Comparison of ENCODE assay signal across 25 mouse cellular contexts in genomic region chr7:12887585-12887984, GRCm38 (mm10). TPM values are rescaled to one million over a fixed set of nuclear protein-coding genes. Genes with fewer than 3 reads are reported as not detected.
DNase-seq lines count a peak whose midpoint lies in the region; ATAC-seq and TF ChIP-seq lines count a peak whose summit lies in the region.
"Had no signal": no experiment of that assay in that cellular context is flagged by ENCODE, and none has a peak within 500 bp of the region (broad histone marks: within the 10 kb centered on the region; RNA-seq: fewer than 3 reads in every experiment).

No protein-coding gene starts in this region.

- H3K27me3 ChIP-seq in limb, embryonic 12.5 days, result no peaks in the 10 kb centered on the region
- no peaks in the 10 kb centered on the region for H3K27me3 ChIP-seq in limb, embryonic 10.5 days (ENCODE audit: low read depth, poor library complexity, severe bottlenecking)
- no peaks in the 10 kb centered on the region for H3K27me3 ChIP-seq in E14TG2a.4 (ENCODE audit: insufficient read depth, low read length)
- H3K27me3 ChIP-seq: CH12.LX; embryonic facial prominence, embryonic 12.5 days; embryonic facial prominence, embryonic 15.5 days; hindbrain, embryonic 12.5 days; hindbrain, embryonic 15.5 days had no signal

- ATAC-seq in limb, embryonic 12.5 days (ENCODE audit: insufficient number of reproducible peaks, insufficient read depth, low FRiP score, low TSS enrichment, low read depth), result no peak
- peak; percentile 88 for ATAC-seq in granulocyte monocyte progenitor cell, adult 5-6 weeks (replicated peaks; ENCODE audit: poor library complexity, severe bottlenecking)
- ATAC-seq in monocyte, adult 5-6 weeks (replicated peaks; ENCODE audit: insufficient number of reproducible peaks, low FRiP score, low TSS enrichment, poor library complexity, severe bottlenecking), result peak; percentile 24; the same call in 1 of the 2 replicates
- ATAC-seq: activated CD4-positive, CD25-positive, alpha-beta regulatory T cell, adult 4 months; forebrain, embryonic 14.5 days; forebrain, postnatal 0 days had no signal

- peaks cover 87% of the 10 kb centered on the region for H3K36me3 ChIP-seq in limb, embryonic 12.5 days
- H3K36me3 ChIP-seq in limb, embryonic 10.5 days, result peaks cover 94% of the 10 kb centered on the region
- H3K36me3 ChIP-seq in E14TG2a.4 (ENCODE audit: insufficient read depth, low read length), result no peaks in the 10 kb centered on the region

- 0 out of 2 replicates have a peak overlapping the region, but pooled peaks have one; percentile 19 for H3K9ac ChIP-seq in limb, embryonic 12.5 days (replicated peaks)
- H3K9ac ChIP-seq: embryonic facial prominence, embryonic 12.5 days; embryonic facial prominence, embryonic 15.5 days; forebrain, postnatal 0 days; hindbrain, embryonic 12.5 days; hindbrain, embryonic 15.5 days had no signal

- no peak for TF ChIP-seq CTCF in E14TG2a.4 (conservative IDR thresholded peaks at IDR 0.05; ENCODE audit: low read length)

- H3K4me3 ChIP-seq in limb, embryonic 12.5 days (replicated peaks), result no peak overlapping the region
- no peak overlapping the region for H3K4me3 ChIP-seq in limb, embryonic 10.5 days
- H3K4me3 ChIP-seq in E14TG2a.4 (replicated peaks; ENCODE audit: low read length), result 0 out of 2 replicates have a peak overlapping the region, but pooled peaks have one; percentile 7
- H3K4me3 ChIP-seq: embryonic facial prominence, embryonic 12.5 days; embryonic facial prominence, embryonic 15.5 days; gastrocnemius, adult 2 months; heart, adult 2 months; hindbrain, embryonic 12.5 days; hindbrain, embryonic 15.5 days had no signal

- H3K9me3 ChIP-seq in limb, embryonic 12.5 days, result no peaks in the 10 kb centered on the region
- H3K9me3 ChIP-seq in limb, embryonic 10.5 days (replicated peaks), result no peaks in the 10 kb centered on the region
- no peaks in the 10 kb centered on the region for H3K9me3 ChIP-seq in E14TG2a.4 (ENCODE audit: low read length)
- H3K9me3 ChIP-seq: embryonic facial prominence, embryonic 12.5 days; embryonic facial prominence, embryonic 15.5 days; hindbrain, embryonic 12.5 days; hindbrain, embryonic 15.5 days had no signal

- no peaks in the 10 kb centered on the region for H3K4me1 ChIP-seq in limb, embryonic 12.5 days (replicated peaks)
- no peaks in the 10 kb centered on the region for H3K4me1 ChIP-seq in limb, embryonic 10.5 days
- peaks cover 42% of the 10 kb centered on the region for H3K4me1 ChIP-seq in E14TG2a.4 (replicated peaks; ENCODE audit: low read depth, low read length)
- H3K4me1 ChIP-seq: embryonic facial prominence, embryonic 12.5 days; embryonic facial prominence, embryonic 15.5 days had no signal

- no peak overlapping the region for H3K27ac ChIP-seq in limb, embryonic 12.5 days
- H3K27ac ChIP-seq in limb, embryonic 10.5 days, result no peak overlapping the region
- H3K27ac ChIP-seq: embryonic facial prominence, embryonic 12.5 days; embryonic facial prominence, embryonic 15.5 days; gastrocnemius, adult 2 months; heart, adult 2 months; hindbrain, embryonic 12.5 days; hindbrain, embryonic 15.5 days had no signal

- H3K4me2 ChIP-seq in limb, embryonic 12.5 days, result no peak overlapping the region
- H3K4me2 ChIP-seq: embryonic facial prominence, embryonic 12.5 days; embryonic facial prominence, embryonic 15.5 days; heart, embryonic 11.5 days; hindbrain, embryonic 12.5 days; hindbrain, embryonic 15.5 days had no signal

- no peak for DNase-seq in limb, embryonic 10.5 days (ENCODE audit: low spot score)
- DNase-seq in kidney, postnatal 25 days, result no peak
- no peak for DNase-seq in adrenal gland, adult 2 months
- DNase-seq: adrenal gland, postnatal 10 days; adrenal gland, postnatal 36 days; B cell, adult 2 months; cerebellum, adult 18-20 months; cerebellum, adult 9-10 months; cerebellum, postnatal 14 days; forebrain, postnatal 0 days; gastrocnemius, adult 2 months; gastrocnemius, postnatal 14 days; heart, adult 2 months had no signal

- 96% methylated on average over 5 of the region's 5 CpGs for WGBS in limb, embryonic 12.5 days
- WGBS in limb, embryonic 10.5 days, result 96% methylated on average over 5 of the region's 5 CpGs

RNA-seq across cellular contexts. Expression of gene Zfp128, which starts 6.6 kb away (rescaled TPM):
- polyA plus RNA-seq in limb, embryonic 12.5 days (2016; fragmentation: Nextera tagmentation; extraction: Ambion mirVana), result 7.1 and 8.0 TPM in 2 replicates
- polyA plus RNA-seq in limb, embryonic 10.5 days (2016; fragmentation: Nextera tagmentation; extraction: Ambion mirVana), result 5.0 and 7.4 TPM in 2 replicates
- 3.4 and 3.6 TPM in 2 replicates for total RNA-seq in granulocyte monocyte progenitor cell, adult 5-6 weeks (2014; fragmentation: Nextera tagmentation)
- 2.5 and 3.1 TPM in 2 replicates for total RNA-seq in granulocyte monocyte progenitor cell, adult 5-6 weeks (2017)
- total RNA-seq in monocyte, adult 5-6 weeks (2017), result 1.6 to 4.2 TPM (median 2.4 TPM) in 3 replicates
- 1 to 10 TPM; 2.9 to 3.7 TPM for total RNA-seq in adrenal gland, adult 2 months (2021)
- 0.28 and 0.43 TPM in 2 replicates for polyA plus RNA-seq in adrenal gland, adult 2 months (2012; rRNA removed)

RNA-seq across cellular contexts. Expression of gene Zscan22, which starts 10.0 kb away (rescaled TPM):
- polyA plus RNA-seq in limb, embryonic 12.5 days (2016; fragmentation: Nextera tagmentation; extraction: Ambion mirVana), result 15.6 and 16.4 TPM in 2 replicates
- 22.4 and 23.1 TPM in 2 replicates for polyA plus RNA-seq in limb, embryonic 10.5 days (2016; fragmentation: Nextera tagmentation; extraction: Ambion mirVana)
- total RNA-seq in granulocyte monocyte progenitor cell, adult 5-6 weeks (2014; fragmentation: Nextera tagmentation), result 26.6 and 32.4 TPM in 2 replicates
- 4.8 and 8.1 TPM in 2 replicates for total RNA-seq in granulocyte monocyte progenitor cell, adult 5-6 weeks (2017)
- total RNA-seq in monocyte, adult 5-6 weeks (2017), result 0.75 to 3.9 TPM in 2 of 3 replicates, not detected in the other
- total RNA-seq in adrenal gland, adult 2 months (2021), result 10 to 100 TPM; 12.9 to 13.3 TPM
- polyA plus RNA-seq in adrenal gland, adult 2 months (2012; rRNA removed), result 7.5 and 7.7 TPM in 2 replicates

RNA-seq across cellular contexts. Expression of gene Rps5, which starts 34.5 kb away (rescaled TPM):
- polyA plus RNA-seq in limb, embryonic 12.5 days (2016; fragmentation: Nextera tagmentation; extraction: Ambion mirVana), result 884 and 916 TPM in 2 replicates
- polyA plus RNA-seq in limb, embryonic 10.5 days (2016; fragmentation: Nextera tagmentation; extraction: Ambion mirVana), result 1,082 and 1,228 TPM in 2 replicates
- total RNA-seq in granulocyte monocyte progenitor cell, adult 5-6 weeks (2014; fragmentation: Nextera tagmentation), result 2,621 and 2,837 TPM in 2 replicates
- 1,142 and 1,421 TPM in 2 replicates for total RNA-seq in granulocyte monocyte progenitor cell, adult 5-6 weeks (2017)
- 534 to 585 TPM (median 572 TPM) in 3 replicates for total RNA-seq in monocyte, adult 5-6 weeks (2017)
- 100 to 1,000 TPM; 950 to 963 TPM for total RNA-seq in adrenal gland, adult 2 months (2021)
- polyA plus RNA-seq in adrenal gland, adult 2 months (2012; rRNA removed), result 882 and 918 TPM in 2 replicates

RNA-seq across cellular contexts. Expression of gene Rnf225, which starts 39.6 kb away (rescaled TPM):
- polyA plus RNA-seq in limb, embryonic 12.5 days (2016; fragmentation: Nextera tagmentation; extraction: Ambion mirVana), result 0.70 and 0.83 TPM in 2 replicates
- polyA plus RNA-seq in limb, embryonic 10.5 days (2016; fragmentation: Nextera tagmentation; extraction: Ambion mirVana), result 0.66 and 0.94 TPM in 2 replicates
- 0.92 and 0.95 TPM in 2 replicates for total RNA-seq in granulocyte monocyte progenitor cell, adult 5-6 weeks (2014; fragmentation: Nextera tagmentation)
- total RNA-seq in granulocyte monocyte progenitor cell, adult 5-6 weeks (2017), result 0.26 and 0.88 TPM in 2 replicates
- total RNA-seq in monocyte, adult 5-6 weeks (2017), result 0.53 TPM in 1 of 3 replicates, not detected in the others
- total RNA-seq in adrenal gland, adult 2 months (2021), result under 1 TPM; 0.12 to 0.28 TPM
- polyA plus RNA-seq in adrenal gland, adult 2 months (2012; rRNA removed), result 0.27 and 0.39 TPM in 2 replicates
- polyA plus RNA-seq: activated CD4-positive, CD25-positive, alpha-beta regulatory T cell, adult 4 months had no signal

RNA-seq across cellular contexts. Expression of gene Zfp110, which starts 53.0 kb away (rescaled TPM):
- 34.9 and 37.4 TPM in 2 replicates for polyA plus RNA-seq in limb, embryonic 12.5 days (2016; fragmentation: Nextera tagmentation; extraction: Ambion mirVana)
- 30.4 and 32.6 TPM in 2 replicates for polyA plus RNA-seq in limb, embryonic 10.5 days (2016; fragmentation: Nextera tagmentation; extraction: Ambion mirVana)
- total RNA-seq in granulocyte monocyte progenitor cell, adult 5-6 weeks (2014; fragmentation: Nextera tagmentation), result 28.1 and 34.8 TPM in 2 replicates
- total RNA-seq in granulocyte monocyte progenitor cell, adult 5-6 weeks (2017), result 38.2 and 45.9 TPM in 2 replicates
- 95.8 to 106 TPM (median 102 TPM) in 3 replicates for total RNA-seq in monocyte, adult 5-6 weeks (2017)
- total RNA-seq in adrenal gland, adult 2 months (2021), result 10 to 100 TPM; 19.6 to 24.4 TPM
- polyA plus RNA-seq in adrenal gland, adult 2 months (2012; rRNA removed), result 5.6 and 7.1 TPM in 2 replicates
